Mouse (Mus musculus) heart, adult 2 months (tissue): Measurements from ENCODE around the gene Nup54. TPM values are rescaled to one million over a fixed set of nuclear protein-coding genes. Genes with fewer than 3 reads are reported as not detected.

ENCODE experiments used
- DNase-seq, 2 experiments: peaks; one replicate each; pipeline ENCODE4 v3.0.0; 2021
- H3K27ac ChIP-seq: fragments of 200-600 bp; 2 replicates; pipeline ENCODE4 v1.8.1; 2022
- H3K27me3 ChIP-seq: fragments of 200-500 bp; 2 replicates; pipeline ENCODE4 v1.6.1; 2012; ENCODE audit warnings: mild to moderate bottlenecking, low read length, inconsistent platforms, mixed read lengths; ENCODE audit not compliant: control insufficient read depth, insufficient read depth
- H3K36me3 ChIP-seq: fragments of 200-500 bp; 2 replicates; pipeline ENCODE4 v1.6.1; 2012; ENCODE audit warnings: low read length, inconsistent platforms; ENCODE audit not compliant: control insufficient read depth, insufficient read depth
- H3K4me1 ChIP-seq: fragments of 200-500 bp; 2 replicates; pipeline ENCODE4 v1.6.1; 2011; ENCODE audit warnings: low read length; ENCODE audit not compliant: control insufficient read depth, insufficient read depth
- H3K4me3 ChIP-seq: fragments of 200-600 bp; 2 replicates; pipeline ENCODE4 v1.8.1; 2022
- H3K79me2 ChIP-seq: fragments of 200-500 bp; replicated peaks from 2 replicates; pipeline ENCODE4 v1.6.1; 2012; ENCODE audit warnings: mild to moderate bottlenecking, inconsistent platforms, low read length, moderate library complexity, mixed read lengths; ENCODE audit not compliant: control insufficient read depth, insufficient read depth
- H3K9ac ChIP-seq: fragments of 200-500 bp; 2 replicates; pipeline ENCODE4 v1.6.1; 2012; ENCODE audit warnings: low read depth, mild to moderate bottlenecking, control low read depth, inconsistent platforms, low read length, mixed read lengths
- CTCF ChIP-seq: fragments of 200-600 bp; IDR thresholded peaks from 2 replicates; pipeline ENCODE4 v1.8.1; 2022; ENCODE audit warnings: antibody characterized with exemption, mild to moderate bottlenecking, moderate library complexity
- EP300 ChIP-seq: fragments of 200-500 bp; IDR thresholded peaks from 2 replicates; pipeline ENCODE4 v1.6.1; 2011; ENCODE audit warnings: low read depth, low read length, control low read depth; ENCODE audit not compliant: insufficient read depth
- POLR2A ChIP-seq: fragments of 200-500 bp; IDR thresholded peaks from 2 replicates; pipeline ENCODE4 v1.6.1; 2011; ENCODE audit warnings: mild to moderate bottlenecking, low read depth, low read length, control low read depth; ENCODE audit not compliant: insufficient read depth
- WGBS: fragments of 180-500 bp; shearing (Covaris S2); methylation state at CpG from one replicate; pipeline ENCODE4 v1.1.7; 2018; 5-methylcytosine and 5-hydroxymethylcytosine counted together
- intact Hi-C: fragments of 180-260 bp; cut with DNase I; formaldehyde crosslinking; loops from one replicate; pipeline ENCODE4 v1.15.1; 2025
- polyA plus RNA-seq: library from polyadenylated mRNA; depleted of rRNA; stranded (reverse); fragments of >200 nt; gene quantifications from 2 replicates; pipeline ENCODE4 v1.2.3, GENCODE M21; 2012
- total RNA-seq, 2 experiments: library from RNA; stranded (reverse); gene quantifications; 2 replicates each; pipeline ENCODE4 v1.2.3; 2021

Nup54 gene
- total and polyA plus RNA-seq, 3 experiments = 11.1 to 20.9 (median 14.5) TPM

- Histone ChIP-seq H3K4me1 (peaks cover 7% of the 10 kb centered on the region), H3K36me3 (no peaks in the 10 kb centered on the region), H3K9ac (no peak overlapping the region), H3K27me3 (no peaks in the 10 kb centered on the region), H3K4me3 (no peak overlapping the region), H3K27ac (no peak overlapping the region), H3K79me2 (no peaks in the 10 kb centered on the region; the same call in 1 of the 2 replicates)
- 69% methylated on average over 9 of the region's 9 CpGs for WGBS
- intact Hi-C loops = loop anchor here (5.0 kb wide), 1 partner anchor 190 kb away; no protein-coding TSS in a partner anchor
- TF ChIP-seq EP300 = no peak
- no peak for TF ChIP-seq POLR2A
- TF ChIP-seq CTCF = no peak
- no peak for DNase-seq
Measured at GRCm38 (mm10) chr5:92382349-92382679, 52.7 kb downstream of the Nup54 start.

- H3K27me3 ChIP-seq = no peaks in the 10 kb centered on the region
- WGBS = 28% methylated on average over 12 of the region's 12 CpGs
- TF ChIP-seq EP300 (0 out of 2 replicates have a peak, but pooled peaks have one; percentile 40), CTCF (peak; percentile 93), POLR2A (no peak)
- H3K4me3 ChIP-seq = no peak overlapping the region
- H3K27ac ChIP-seq = no peak overlapping the region
- intact Hi-C loops = loop anchor here (1.0 to 5.0 kb wide), 2 partner anchors 69 to 189 kb away; no protein-coding TSS in a partner anchor
- peak; percentile 71 to 73 for DNase-seq
- H3K79me2 ChIP-seq = no peaks in the 10 kb centered on the region; the same call in none of the 2 replicates
- no peaks in the 10 kb centered on the region for H3K36me3 ChIP-seq
- H3K9ac ChIP-seq = peak overlapping the region; percentile 51; the same call in 1 of the 2 replicates
- H3K4me1 ChIP-seq = peaks cover 8% of the 10 kb centered on the region
Measured at GRCm38 (mm10) chr5:92381550-92382348, 53.3 kb downstream of the Nup54 start.

- DNase-seq = no peak
- H3K79me2 ChIP-seq = no peaks in the 10 kb centered on the region; the same call in none of the 2 replicates
- H3K4me1 ChIP-seq = peaks cover 13% of the 10 kb centered on the region
- intact Hi-C loops = no loop called here
- H3K36me3 ChIP-seq = no peaks in the 10 kb centered on the region; the same call in 1 of the 2 replicates
- WGBS = 23% methylated on average over 13 of the region's 13 CpGs
- H3K4me3 ChIP-seq = peak overlapping the region; percentile 42
- TF ChIP-seq CTCF (no peak), POLR2A (peak; percentile 56)
- peak overlapping the region; percentile 36 for H3K9ac ChIP-seq
- H3K27ac ChIP-seq = peak overlapping the region; percentile 91
- H3K27me3 ChIP-seq = no peaks in the 10 kb centered on the region
Measured at GRCm38 (mm10) chr5:92376795-92377405, 58.1 kb downstream of the Nup54 start.

- no peaks in the 10 kb centered on the region for H3K27me3 ChIP-seq
- peaks cover 10% of the 10 kb centered on the region for H3K4me1 ChIP-seq
- 39% methylated on average over 17 of the region's 17 CpGs for WGBS
- intact Hi-C loops = loop anchor here (2.0 kb wide), 1 partner anchor 27 kb away; the partner anchor contains the start of gene Cxcl10
- H3K79me2 ChIP-seq = no peaks in the 10 kb centered on the region; the same call in 1 of the 2 replicates
- no peak overlapping the region; the same call in 1 of the 2 replicates for H3K4me3 ChIP-seq
- H3K36me3 ChIP-seq = no peaks in the 10 kb centered on the region; the same call in 1 of the 2 replicates
- DNase-seq = peak in 1 of 2 experiments; percentile 66
- peak overlapping the region; percentile 91 for H3K27ac ChIP-seq
- H3K9ac ChIP-seq = peak overlapping the region; percentile 13
- peak; percentile 77 for TF ChIP-seq POLR2A
- no peak for TF ChIP-seq EP300
Measured at GRCm38 (mm10) chr5:92375368-92375767, 59.7 kb downstream of the Nup54 start.

GRCm38 (mm10) chr5:92374721-92375142 is 60.3 kb downstream of the Nup54 start:
- 37% methylated on average over 6 of the region's 6 CpGs for WGBS
- DNase-seq = no peak
- intact Hi-C loops = loop anchor here (2.0 kb wide), 1 partner anchor 26 kb away; the partner anchor contains the start of gene Cxcl10
- no peaks in the 10 kb centered on the region for H3K27me3 ChIP-seq
- peak overlapping the region; percentile 91 for H3K27ac ChIP-seq
- no peak overlapping the region for H3K4me3 ChIP-seq
- no peaks in the 10 kb centered on the region; the same call in 1 of the 2 replicates for H3K79me2 ChIP-seq
- TF ChIP-seq CTCF (peak; percentile 64), EP300 (no peak), POLR2A (0 out of 2 replicates have a peak, but pooled peaks have one; percentile 21)
- H3K36me3 ChIP-seq = no peaks in the 10 kb centered on the region; the same call in 1 of the 2 replicates
- no peak overlapping the region for H3K9ac ChIP-seq
- H3K4me1 ChIP-seq = peaks cover 10% of the 10 kb centered on the region
